Mouse (Mus musculus) B cell, adult 67 days (primary cell): Measurements from ENCODE around the gene Slc1a2. TPM values are rescaled to one million over a fixed set of nuclear protein-coding genes. Genes with fewer than 3 reads are reported as not detected.

Experiments
- total RNA-seq, 2 experiments: library from RNA; stranded (reverse); gene quantifications; 4 replicates each; pipeline ENCODE4 v1.2.4; 2023

The Slc1a2 gene
- under 1 TPM in 1 of 2 experiments, not detected in 1; 0.20 TPM for total RNA-seq

DNA sequence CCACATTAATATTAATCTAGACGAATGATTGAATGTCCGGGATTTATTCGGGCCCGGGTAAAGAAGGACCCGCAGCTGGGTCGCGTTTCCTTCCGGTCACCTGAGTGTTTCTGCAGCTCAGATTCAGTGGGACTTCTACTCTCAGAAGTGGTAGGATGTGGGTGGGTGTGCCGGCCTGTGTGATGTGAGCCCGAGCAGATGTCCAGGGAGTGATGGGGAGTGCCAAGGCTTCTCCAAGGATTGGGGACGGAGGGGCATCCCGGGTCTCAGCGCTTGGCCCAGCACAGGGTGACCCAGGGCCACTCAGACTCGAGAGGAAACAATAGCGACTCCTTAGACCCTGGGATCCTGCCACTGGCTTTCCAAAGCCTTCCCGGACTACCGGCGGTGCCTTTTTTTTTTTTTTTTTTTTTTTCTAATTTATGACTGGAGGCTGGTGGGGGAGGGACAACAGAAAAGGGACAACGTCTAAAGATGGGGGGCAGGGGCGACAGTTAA lies at the start of gene Slc1a2:
Slc1a2 (plus strand) TSS at position 497 of the 498 bp plus-strand sequence.

Other genes with a start within 250 kb of the Slc1a2 start
- not detected for gene Fjx1, start 206.2 kb upstream of the Slc1a2 start, total RNA-seq
- gene Pamr1, start 108.6 kb upstream of the Slc1a2 start, total RNA-seq, result 1 to 10 TPM in 1 of 2 experiments, under 1 TPM in 1; 0.58 to 2.9 TPM
- 10 to 100 TPM; 73.2 to 85.5 TPM for gene Cd44, start 243.0 kb downstream of the Slc1a2 start, total RNA-seq